Mouse (Mus musculus) retina, adult 2 months (tissue): ENCODE data around the gene Mettl7a1.
"Not testable (repeated sequence)": the region's sequence is repeated elsewhere in the genome, so short reads cannot be mapped to it uniquely, and the experiment has no call there.

Source experiments
- DNase-seq: peaks from one replicate; pipeline ENCODE4 v3.0.0-alpha.2; 2012; ENCODE audit warnings: low read depth, low spot score

Mettl7a1 gene

GRCm38 (mm10) chr15:100304019-100304991 is at the start of gene Mettl7a1:
Gene Mettl7a1, plus strand, starts transcription at chr15:100304140.
- no peak for DNase-seq

- no peak for DNase-seq
These were observed 47.6 kb upstream of the Mettl7a1 start for GRCm38 (mm10) chr15:100256386-100256785.

- no peak for DNase-seq
These were observed 46.6 kb upstream of the Mettl7a1 start for GRCm38 (mm10) chr15:100257305-100257704.

- DNase-seq: no peak
These were observed 45.1 kb upstream of the Mettl7a1 start for GRCm38 (mm10) chr15:100258646-100259425.

- DNase-seq: not testable (repeated sequence)
These were observed 43.6 kb upstream of the Mettl7a1 start for GRCm38 (mm10) chr15:100260351-100260750.

GRCm38 (mm10) chr15:100263246-100263905 is 40.6 kb upstream of the Mettl7a1 start:
- DNase-seq: no peak

- DNase-seq: no peak
These were observed 38.2 kb upstream of the Mettl7a1 start for GRCm38 (mm10) chr15:100265586-100266325.

- DNase-seq: no peak
These were observed 35.0 kb upstream of the Mettl7a1 start for GRCm38 (mm10) chr15:100268916-100269315.

- no peak for DNase-seq
These were observed 34.2 kb upstream of the Mettl7a1 start for GRCm38 (mm10) chr15:100269776-100270175.

GRCm38 (mm10) chr15:100270609-100271008 is 33.3 kb upstream of the Mettl7a1 start:
- DNase-seq: not testable (repeated sequence)

GRCm38 (mm10) chr15:100271411-100271810 is 32.5 kb upstream of the Mettl7a1 start:
- DNase-seq: no peak

- DNase-seq: not testable (repeated sequence)
These were observed 30.1 kb upstream of the Mettl7a1 start for GRCm38 (mm10) chr15:100273791-100274308.

- DNase-seq: no peak
These were observed 29.0 kb upstream of the Mettl7a1 start for GRCm38 (mm10) chr15:100274790-100275559.

GRCm38 (mm10) chr15:100276403-100276802 is 27.5 kb upstream of the Mettl7a1 start:
- DNase-seq: no peak

GRCm38 (mm10) chr15:100277586-100277985 is 26.4 kb upstream of the Mettl7a1 start:
- DNase-seq: no peak

- no peak for DNase-seq
These were observed 23.3 kb upstream of the Mettl7a1 start, which contains the start of gene Tmprss12 for GRCm38 (mm10) chr15:100280626-100281025. Gene Tmprss12, plus strand, starts transcription at chr15:100280837.

- no peak for DNase-seq
These were observed 15.0 kb upstream of the Mettl7a1 start for GRCm38 (mm10) chr15:100288980-100289379.

GRCm38 (mm10) chr15:100290858-100291257 is 13.1 kb upstream of the Mettl7a1 start:
- DNase-seq: no peak

- no peak for DNase-seq
These were observed 11.6 kb upstream of the Mettl7a1 start for GRCm38 (mm10) chr15:100292326-100292725.

- no peak for DNase-seq
These were observed 6.1 kb upstream of the Mettl7a1 start for GRCm38 (mm10) chr15:100297856-100298255.
